Comparison of ENCODE assay signal across 8 mouse cellular contexts in genomic region chr2:122739023-122739422, GRCm38 (mm10). TPM values are rescaled to one million over a fixed set of nuclear protein-coding genes. Genes with fewer than 3 reads are reported as not detected.
A peak's percentile ranks its signal among the peaks of the same experiment; 100 is the strongest.
DNase-seq lines count a peak whose midpoint lies in the region; ATAC-seq and TF ChIP-seq lines count a peak whose summit lies in the region.

No protein-coding gene starts in this region.

- in situ Hi-C loops in ES-E14 (cut with MboI; ENCODE audit: low sequenced_read_pairs in 2 of 2, unreplicated experiment in 2 of 2), result no loop called here

- H3K27me3 ChIP-seq in heart, embryonic 14.5 days (ENCODE audit: control insufficient read depth, insufficient read depth, low read length), result 0 out of 2 replicates have a peak, but pooled peaks cover 2% of the 10 kb centered on the region
- peaks cover 6% of the 10 kb centered on the region; the same call in 1 of the 2 replicates for H3K27me3 ChIP-seq in forebrain, embryonic 16.5 days (replicated peaks; ENCODE audit: control insufficient read depth, insufficient read depth, low read length)
- 0 out of 2 replicates have a peak, but pooled peaks cover 7% of the 10 kb centered on the region for H3K27me3 ChIP-seq in liver, postnatal 0 days (ENCODE audit: insufficient read depth, low read length)

- H3K27ac ChIP-seq in heart, embryonic 14.5 days (replicated peaks in 1 of 2; ENCODE audit: control insufficient read depth in 1 of 2, insufficient read depth in 1 of 2, low read depth in 2 of 2, low read length in 2 of 2), result peak overlapping the region; percentile 87 to 93
- no peak overlapping the region for H3K27ac ChIP-seq in ES-E14 (ENCODE audit: insufficient read depth, low read depth, low read length, poor library complexity, severe bottlenecking)
- peak overlapping the region; percentile 95 for H3K27ac ChIP-seq in forebrain, embryonic 16.5 days (ENCODE audit: low read length)
- peak overlapping the region; percentile 91 for H3K27ac ChIP-seq in liver, postnatal 0 days (ENCODE audit: low read depth)

- peaks cover 0 to 10% of the 10 kb centered on the region in 2 experiments; a peak in 2 of 4 replicates for H3K4me1 ChIP-seq in heart, embryonic 14.5 days (ENCODE audit: control insufficient read depth in 2 of 2, insufficient read depth in 2 of 2, low read length in 2 of 2)
- no peaks in the 10 kb centered on the region for H3K4me1 ChIP-seq in ES-E14 (ENCODE audit: control insufficient read depth in 2 of 2, insufficient read depth in 2 of 2, low read length in 2 of 2, poor library complexity in 1 of 2)
- peaks cover 13% of the 10 kb centered on the region for H3K4me1 ChIP-seq in forebrain, embryonic 16.5 days (replicated peaks; ENCODE audit: control insufficient read depth, insufficient read depth, low read length)
- H3K4me1 ChIP-seq in liver, postnatal 0 days (ENCODE audit: insufficient read depth), result peaks cover 16% of the 10 kb centered on the region; the same call in 1 of the 2 replicates

- TF ChIP-seq CTCF in liver, postnatal 0 days (IDR thresholded peaks at IDR 0.05; ENCODE audit: low read depth), result no peak

- H3K9me3 ChIP-seq in heart, embryonic 14.5 days (ENCODE audit: control insufficient read depth, low read length), result no peaks in the 10 kb centered on the region
- H3K9me3 ChIP-seq in ES-E14 (ENCODE audit: control insufficient read depth, insufficient read depth, low read depth, low read length), result no peaks in the 10 kb centered on the region
- no peaks in the 10 kb centered on the region for H3K9me3 ChIP-seq in forebrain, embryonic 16.5 days (ENCODE audit: control insufficient read depth, low read length)
- no peaks in the 10 kb centered on the region for H3K9me3 ChIP-seq in liver, postnatal 0 days (ENCODE audit: low read length)

- TF ChIP-seq EP300 in liver, postnatal 0 days (IDR thresholded peaks at IDR 0.05; ENCODE audit: low read depth), result no peak

- H3K4me2 ChIP-seq in heart, embryonic 14.5 days (ENCODE audit: low read length), result peak overlapping the region; percentile 74
- H3K4me2 ChIP-seq in forebrain, embryonic 16.5 days (ENCODE audit: low read length), result peak overlapping the region; percentile 88
- peak overlapping the region; percentile 73 for H3K4me2 ChIP-seq in liver, postnatal 0 days (ENCODE audit: low read depth, low read length)

- H3K9ac ChIP-seq in heart, embryonic 14.5 days (ENCODE audit: low read length), result peak overlapping the region; percentile 97
- peak overlapping the region; percentile 92 for H3K9ac ChIP-seq in ES-E14 (ENCODE audit: insufficient read depth, low read depth, low read length, poor library complexity, severe bottlenecking)
- peak overlapping the region; percentile 98 for H3K9ac ChIP-seq in forebrain, embryonic 16.5 days (replicated peaks; ENCODE audit: low read depth, low read length)
- H3K9ac ChIP-seq in liver, postnatal 0 days (replicated peaks), result peak overlapping the region; percentile 96

- peak overlapping the region; percentile 80 to 93 for H3K4me3 ChIP-seq in heart, embryonic 14.5 days (ENCODE audit: control insufficient read depth in 1 of 2, insufficient read depth in 1 of 2, low read depth in 1 of 2, low read length in 2 of 2)
- H3K4me3 ChIP-seq in ES-E14 (ENCODE audit: insufficient read depth in 1 of 2, low read depth in 1 of 2, low read length in 2 of 2, poor library complexity in 1 of 2, severe bottlenecking in 1 of 2), result peak overlapping the region; percentile 81 to 84
- H3K4me3 ChIP-seq in forebrain, embryonic 16.5 days (replicated peaks; ENCODE audit: low read length), result peak overlapping the region; percentile 98
- H3K4me3 ChIP-seq in liver, postnatal 0 days (ENCODE audit: low read depth, low read length), result peak overlapping the region; percentile 95

- intact Hi-C loops in heart, postnatal 36 days (cut with DNase I), result loop anchor here (2.0 kb wide), 1 partner anchor 36 kb away; the partner anchor contains the start of gene Slc30a4

- DNase-seq in heart, postnatal 36 days, result no peak
- no peak for DNase-seq in ES-E14 (ENCODE audit: low read depth, low spot score)
- DNase-seq in liver, postnatal 0 days, result no peak
- DNase-seq in embryo, embryonic 10.5 days (ENCODE audit: low spot score), result no peak
- no peak for DNase-seq in cerebellum, postnatal 4 days (ENCODE audit: low spot score in 2 of 2)
- no peak for DNase-seq in spleen, adult 12 weeks (ENCODE audit: low spot score)

- ATAC-seq in heart, embryonic 14.5 days (ENCODE audit: insufficient number of reproducible peaks, insufficient read depth, low FRiP score, low read depth), result no peak
- no peak for ATAC-seq in forebrain, embryonic 16.5 days
- ATAC-seq in liver, postnatal 0 days, result no peak

- WGBS in heart, embryonic 14.5 days, result 29% methylated on average over 7 of the region's 7 CpGs
- WGBS in forebrain, embryonic 16.5 days, result 29% methylated on average over 7 of the region's 7 CpGs
- 25% methylated on average over 7 of the region's 7 CpGs for WGBS in liver, postnatal 0 days (ENCODE audit: insufficient replicate concordance)

- H3K36me3 ChIP-seq in heart, embryonic 14.5 days (ENCODE audit: control insufficient read depth, insufficient read depth, low read length), result peaks cover 5% of the 10 kb centered on the region; the same call in 1 of the 2 replicates
- H3K36me3 ChIP-seq in ES-E14 (ENCODE audit: control insufficient read depth, insufficient read depth, low read length, poor library complexity, severe bottlenecking), result no peaks in the 10 kb centered on the region
- 0 out of 2 replicates have a peak, but pooled peaks cover 5% of the 10 kb centered on the region for H3K36me3 ChIP-seq in forebrain, embryonic 16.5 days (ENCODE audit: control insufficient read depth, insufficient read depth)
- peaks cover 12% of the 10 kb centered on the region; the same call in 1 of the 2 replicates for H3K36me3 ChIP-seq in liver, postnatal 0 days (replicated peaks; ENCODE audit: insufficient read depth, low read length)

TF ChIP-seq in ES-E14, 5 proteins besides CTCF, POLR2A, EP300 and RAD21:
- no peak for TF ChIP-seq ZNF384 (IDR thresholded peaks at IDR 0.05; ENCODE audit: low read depth, low read length)
TF ChIP-seq in ES-E14: peak in this region for 0.

RNA-seq across cellular contexts. Expression of gene Bloc1s6, which starts 0.7 kb away (rescaled TPM):
- 31.3 and 33.5 TPM in 2 replicates for polyA plus RNA-seq in heart, embryonic 14.5 days (2014; fragmentation: Nextera tagmentation; extraction: Ambion mirVana)
- 10 to 100 TPM; 23.7 to 27.0 TPM for total RNA-seq in heart, postnatal 36 days (2021)
- total RNA-seq in ES-E14 (2012; rRNA removed), result 7.1 and 11.6 TPM in 2 replicates
- polyA plus RNA-seq in forebrain, embryonic 16.5 days (2015; fragmentation: Nextera tagmentation; extraction: Ambion mirVana), result 93.1 and 95.6 TPM in 2 replicates
- polyA plus RNA-seq in liver, postnatal 0 days (2015; fragmentation: Nextera tagmentation; extraction: Ambion mirVana), result 12.6 and 13.4 TPM in 2 replicates

RNA-seq across cellular contexts. Expression of gene Sqor, which starts 26.0 kb away (rescaled TPM):
- polyA plus RNA-seq in heart, embryonic 14.5 days (2014; fragmentation: Nextera tagmentation; extraction: Ambion mirVana), result 7.5 and 8.3 TPM in 2 replicates
- total RNA-seq in heart, postnatal 36 days (2021), result 10 to 100 TPM; 31.6 to 32.9 TPM
- 0.26 and 1.3 TPM in 2 replicates for total RNA-seq in ES-E14 (2012; rRNA removed)
- polyA plus RNA-seq in forebrain, embryonic 16.5 days (2015; fragmentation: Nextera tagmentation; extraction: Ambion mirVana), result 2.1 and 3.8 TPM in 2 replicates
- polyA plus RNA-seq in liver, postnatal 0 days (2015; fragmentation: Nextera tagmentation; extraction: Ambion mirVana), result 14.6 and 15.4 TPM in 2 replicates

RNA-seq across cellular contexts. Expression of gene Slc30a4, which starts 36.6 kb away (rescaled TPM):
- 10.4 and 10.9 TPM in 2 replicates for polyA plus RNA-seq in heart, embryonic 14.5 days (2014; fragmentation: Nextera tagmentation; extraction: Ambion mirVana)
- 1 to 10 TPM; 8.3 to 9.6 TPM for total RNA-seq in heart, postnatal 36 days (2021)
- 5.7 and 8.6 TPM in 2 replicates for total RNA-seq in ES-E14 (2012; rRNA removed)
- polyA plus RNA-seq in forebrain, embryonic 16.5 days (2015; fragmentation: Nextera tagmentation; extraction: Ambion mirVana), result 8.2 and 8.3 TPM in 2 replicates
- polyA plus RNA-seq in liver, postnatal 0 days (2015; fragmentation: Nextera tagmentation; extraction: Ambion mirVana), result 1.6 and 1.7 TPM in 2 replicates
